Mouse (Mus musculus): Measurements from ENCODE around the gene Lbp.

Gene Lbp

DNA sequence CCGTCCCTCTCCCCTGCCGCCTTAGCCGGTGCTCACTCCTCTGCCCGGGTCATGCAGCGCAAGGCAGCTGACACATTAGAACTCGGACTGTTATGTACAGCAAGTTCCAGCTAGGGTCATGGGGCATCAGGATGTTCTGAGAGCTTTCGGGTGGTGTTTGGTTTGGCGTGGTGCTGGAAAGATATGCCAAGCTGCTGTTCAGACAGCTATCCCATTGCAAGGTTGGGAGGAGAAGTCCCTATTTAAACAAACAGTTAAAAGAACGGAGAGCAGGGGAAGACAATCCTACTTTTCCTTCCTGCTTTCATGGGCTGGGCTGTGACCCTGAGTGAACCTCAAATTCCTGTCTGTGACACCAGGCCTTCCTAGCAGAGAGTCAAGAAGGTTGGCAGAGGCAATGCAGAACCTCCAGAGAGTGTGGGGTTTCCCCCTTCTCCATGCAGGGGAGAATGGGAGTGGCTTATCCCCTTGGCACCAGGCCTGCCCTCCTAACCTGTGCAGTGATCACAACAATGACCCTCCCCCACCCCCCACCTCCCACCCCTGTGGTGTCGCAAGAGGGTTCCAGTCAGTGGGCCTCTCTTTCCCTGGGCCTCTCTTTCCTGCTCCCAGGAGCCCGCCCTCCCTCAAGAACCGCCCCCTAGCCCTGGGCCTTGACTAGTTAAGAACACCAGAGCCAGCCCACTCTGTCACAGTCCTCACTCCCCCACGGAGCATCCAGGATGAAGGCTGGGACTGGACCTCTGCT is at the start of gene Lbp:
Gene Lbp, plus strand, starts transcription at position 546 of the 748 bp plus-strand sequence.
- in situ Hi-C loops (cut with MseI, MboI): no loop called here

GRCm38 (mm10) chr2:158256894-158257293 is 49.4 kb upstream of the Lbp start:
- in situ Hi-C loops (cut with MseI, MboI): loop anchor here in 1 of 2 experiments (5.0 kb wide), 1 partner anchor 50 kb away; no protein-coding TSS in a partner anchor

- in situ Hi-C loops (cut with MseI, MboI): loop anchor here in 1 of 2 experiments (5.0 kb wide), 1 partner anchor 51 kb away; no protein-coding TSS in a partner anchor
Observed at GRCm38 (mm10) chr2:158258005-158258418, 48.3 kb upstream of the Lbp start, which contains the start of gene Bpi. Gene Bpi (plus strand): TSS chr2:158258094.

DNA sequence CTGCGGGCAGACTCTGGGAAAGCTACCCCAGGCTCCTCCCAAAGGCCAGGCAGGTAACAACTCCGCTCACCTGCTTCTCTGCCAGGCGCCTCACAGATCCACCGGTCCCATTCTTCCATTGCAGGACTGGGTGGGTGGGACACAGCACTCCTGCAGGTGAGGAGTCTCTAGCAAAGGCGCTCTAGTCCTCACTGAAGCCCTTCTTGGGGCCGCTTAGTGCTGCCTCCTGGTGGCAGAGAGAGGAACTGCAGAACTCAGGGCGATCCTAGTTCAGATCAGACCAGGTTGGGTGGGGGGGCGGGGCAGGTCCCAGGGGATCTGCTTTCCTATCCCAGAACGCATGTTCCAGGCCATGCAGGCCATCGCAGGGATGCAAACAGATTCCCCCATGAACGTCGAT is 47.5 kb upstream of the Lbp start:
- in situ Hi-C loops (cut with MseI, MboI): loop anchor here in 1 of 2 experiments (5.0 kb wide), 1 partner anchor 51 kb away; no protein-coding TSS in a partner anchor

DNA sequence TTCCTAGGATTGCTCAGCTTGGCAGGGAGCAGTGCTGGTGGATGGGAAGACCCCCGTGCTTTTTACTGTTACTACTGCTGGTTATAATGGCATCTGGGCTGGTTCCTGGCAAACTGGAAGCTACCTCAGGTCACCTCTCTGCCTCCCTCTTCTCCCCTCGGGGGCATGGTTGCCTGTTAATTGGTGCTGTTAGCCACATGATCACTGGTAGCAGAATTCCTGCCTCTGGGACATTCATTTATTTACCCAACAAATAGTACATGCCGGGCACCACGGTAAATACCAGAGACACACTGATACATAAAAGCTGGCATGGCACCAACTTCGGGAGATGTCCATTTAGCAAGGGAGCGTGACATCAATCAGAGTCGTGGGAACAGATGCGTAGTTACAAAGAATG is 46.8 kb upstream of the Lbp start:
- in situ Hi-C loops (cut with MseI, MboI): loop anchor here in 1 of 2 experiments (5.0 kb wide), 1 partner anchor 52 kb away; no protein-coding TSS in a partner anchor

GRCm38 (mm10) chr2:158264877-158265276 is 41.4 kb upstream of the Lbp start:
- in situ Hi-C loops (cut with MseI, MboI): no loop called here

GRCm38 (mm10) chr2:158270017-158270416 is 36.3 kb upstream of the Lbp start:
- in situ Hi-C loops (cut with MseI, MboI): no loop called here

DNA sequence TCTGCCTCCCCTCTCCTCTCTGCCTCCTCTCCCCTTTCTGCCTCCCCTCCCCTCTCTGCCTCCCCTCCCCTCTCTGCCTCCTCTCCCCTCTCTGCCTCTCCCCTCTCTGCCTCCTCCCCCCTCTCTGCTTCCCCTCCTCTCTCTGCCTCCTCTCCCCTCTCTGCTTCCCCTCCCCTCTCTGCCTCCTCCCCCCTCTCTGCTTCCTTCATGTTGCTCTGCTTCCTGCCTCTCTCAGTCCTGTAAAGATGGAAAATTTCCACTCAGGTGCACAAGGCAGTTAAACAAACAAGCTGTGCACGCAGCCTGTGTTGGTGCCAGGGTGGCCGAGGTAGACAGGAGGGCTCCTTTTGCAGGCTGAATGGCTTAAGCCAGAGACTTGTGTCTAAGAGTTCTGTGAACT is 32.6 kb upstream of the Lbp start:
- in situ Hi-C loops (cut with MseI, MboI): no loop called here

- in situ Hi-C loops (cut with MseI, MboI): no loop called here
Observed at GRCm38 (mm10) chr2:158275349-158275748, 30.9 kb upstream of the Lbp start.

GRCm38 (mm10) chr2:158275811-158276210 is 30.5 kb upstream of the Lbp start:
- in situ Hi-C loops (cut with MseI, MboI): no loop called here

- in situ Hi-C loops (cut with MseI, MboI): no loop called here
Observed at GRCm38 (mm10) chr2:158276451-158276850, 29.8 kb upstream of the Lbp start.

GRCm38 (mm10) chr2:158276878-158277277 is 29.4 kb upstream of the Lbp start:
- in situ Hi-C loops (cut with MseI, MboI): no loop called here

DNA sequence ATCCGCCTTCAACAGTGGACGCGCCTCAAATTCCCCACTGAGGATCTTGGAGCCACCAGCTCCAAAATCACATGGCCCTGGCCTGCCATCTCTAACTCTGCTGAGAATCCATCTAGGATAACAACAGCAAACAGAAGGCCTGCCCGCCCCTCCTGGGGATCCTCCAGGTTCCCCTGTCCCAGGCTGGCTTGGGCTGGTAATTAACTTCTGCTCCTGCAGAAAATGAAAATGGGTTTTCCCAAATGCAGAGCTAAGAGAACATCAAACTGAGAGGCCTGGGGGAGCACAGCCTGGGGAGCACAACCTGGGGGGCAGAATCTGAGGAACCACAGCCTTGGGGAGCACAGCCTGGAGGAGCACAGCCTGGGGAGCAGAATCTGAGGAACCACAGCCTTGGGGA is 26.6 kb upstream of the Lbp start:
- in situ Hi-C loops (cut with MseI, MboI): loop anchor here in 1 of 2 experiments (10.0 kb wide), 1 partner anchor 65 kb away; no protein-coding TSS in a partner anchor

DNA sequence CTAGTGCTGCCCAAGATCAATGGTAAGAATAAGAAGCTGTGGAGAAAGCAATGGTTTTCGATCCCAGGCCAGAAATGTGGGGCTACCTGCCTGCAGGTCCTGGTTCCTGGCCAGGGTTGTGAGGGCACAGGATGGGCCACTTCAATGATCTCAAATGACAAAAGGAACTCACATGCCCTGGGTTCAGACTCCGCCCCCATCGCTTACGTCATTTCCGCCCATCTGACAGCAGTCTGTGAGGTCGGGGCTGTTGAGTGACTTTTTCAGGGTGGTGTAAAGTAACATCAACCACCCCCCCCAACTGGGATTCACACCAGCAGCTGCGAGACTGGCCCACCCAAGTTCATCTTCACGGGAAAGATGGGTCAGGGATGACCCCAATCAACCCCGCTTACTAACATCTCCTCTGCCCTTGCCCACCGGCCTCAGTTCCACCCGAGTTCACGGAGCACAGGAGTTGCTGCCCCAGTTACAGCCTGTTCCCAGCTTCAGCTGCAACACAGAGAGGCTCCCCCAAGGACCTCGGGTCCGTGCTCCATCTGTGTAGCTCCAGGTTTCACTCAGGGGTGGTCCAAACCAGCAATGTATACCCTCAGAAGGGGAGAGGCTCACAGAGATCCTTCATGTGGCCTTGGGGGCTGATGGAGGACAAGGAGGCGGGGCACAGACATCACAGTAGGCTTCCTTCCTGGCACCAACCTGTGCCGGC is 24.6 kb upstream of the Lbp start:
- in situ Hi-C loops (cut with MseI, MboI): loop anchor here in 1 of 2 experiments (10.0 kb wide), 1 partner anchor 63 kb away; no protein-coding TSS in a partner anchor

GRCm38 (mm10) chr2:158283136-158283535 is 23.2 kb upstream of the Lbp start:
- in situ Hi-C loops (cut with MseI, MboI): loop anchor here in 1 of 2 experiments (10.0 kb wide), 1 partner anchor 62 kb away; no protein-coding TSS in a partner anchor

GRCm38 (mm10) chr2:158283771-158284170 is 22.5 kb upstream of the Lbp start:
- in situ Hi-C loops (cut with MseI, MboI): loop anchor here in 1 of 2 experiments (10.0 kb wide), 1 partner anchor 61 kb away; no protein-coding TSS in a partner anchor

DNA sequence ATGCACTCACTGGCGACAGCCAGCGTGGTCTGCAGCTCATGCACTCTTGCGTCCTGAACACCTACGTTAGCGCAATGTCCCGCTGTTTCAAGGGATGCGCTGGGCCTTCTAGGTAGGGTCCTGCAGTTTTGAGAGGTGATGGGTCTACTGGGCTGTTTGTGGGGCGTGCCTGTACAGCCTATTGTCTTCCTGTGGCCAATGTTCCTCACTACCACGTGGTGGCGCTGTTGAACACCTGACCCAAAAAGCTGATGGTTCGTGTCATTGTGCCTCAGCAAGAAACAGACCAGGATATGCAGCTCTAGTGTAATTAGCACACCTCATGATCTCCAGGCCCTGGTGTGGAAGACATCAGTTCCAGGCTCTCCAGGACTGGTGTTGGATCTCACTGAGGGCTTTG is 21.7 kb upstream of the Lbp start:
- in situ Hi-C loops (cut with MseI, MboI): loop anchor here in 1 of 2 experiments (10.0 kb wide), 1 partner anchor 60 kb away; no protein-coding TSS in a partner anchor

GRCm38 (mm10) chr2:158285655-158286054 is 20.6 kb upstream of the Lbp start:
- in situ Hi-C loops (cut with MseI, MboI): loop anchor here in 1 of 2 experiments (10.0 kb wide), 1 partner anchor 59 kb away; no protein-coding TSS in a partner anchor

DNA sequence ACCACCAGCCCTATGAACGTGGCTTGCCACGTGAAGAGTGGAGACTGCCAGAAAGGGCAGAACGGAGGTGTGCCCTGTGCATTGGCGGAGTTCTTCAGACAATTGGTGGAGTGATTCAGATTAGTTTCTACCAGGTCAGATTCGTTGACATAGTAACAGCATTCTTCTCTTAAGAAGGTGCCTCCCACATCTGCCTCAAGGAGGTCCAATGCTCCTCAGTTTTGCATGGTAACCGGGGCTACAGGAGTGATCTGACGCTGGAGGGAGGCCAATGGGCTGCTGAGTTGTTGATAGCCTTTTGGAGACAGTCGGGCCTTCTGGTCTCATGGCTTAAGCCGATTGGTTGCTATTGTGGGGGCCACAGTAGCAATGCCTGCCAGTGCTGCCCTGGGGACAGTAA is 10.6 kb upstream of the Lbp start:
- in situ Hi-C loops (cut with MseI, MboI): no loop called here

GRCm38 (mm10) chr2:158299203-158299602 is 7.1 kb upstream of the Lbp start:
- in situ Hi-C loops (cut with MseI, MboI): no loop called here

GRCm38 (mm10) chr2:158299731-158300130 is 6.6 kb upstream of the Lbp start:
- in situ Hi-C loops (cut with MseI, MboI): no loop called here

GRCm38 (mm10) chr2:158302807-158303206 is 3.5 kb upstream of the Lbp start:
- in situ Hi-C loops (cut with MseI, MboI): no loop called here

Data from mouse trophoblast stem cell (cell line).